Mouse (Mus musculus) liver, embryonic 14.5 days (tissue): ENCODE results near the gene Igf2bp1. TPM values are rescaled to one million over a fixed set of nuclear protein-coding genes. Genes with fewer than 3 reads are reported as not detected.

Source experiments
- ATAC-seq: fragments of 200-750 bp; cut with Nextera tagmentation; 2 replicates; pipeline ENCODE4 v1.8.0; 2017; ENCODE audit warnings: moderate number of reproducible peaks, mild to moderate bottlenecking, moderate library complexity; ENCODE audit not compliant: insufficient read depth
- DNase-seq, 3 experiments: peaks; one replicate each; pipeline ENCODE4 v3.0.0-alpha.2; 2012 to 2013; ENCODE audit warnings: low read depth in 3 of 3, low spot score in 3 of 3
- H3K27ac ChIP-seq: fragments of 300-500 bp; sonication (generic); 2 replicates; pipeline ENCODE4 v1.5.1; 2014; ENCODE audit warnings: moderate library complexity, mild to moderate bottlenecking, control low read depth, inconsistent platforms
- H3K27me3 ChIP-seq: fragments of 300-500 bp; sonication (generic); 2 replicates; pipeline ENCODE4 v1.6.1; 2014; ENCODE audit warnings: mild to moderate bottlenecking, low read length, moderate library complexity; ENCODE audit not compliant: control insufficient read depth, insufficient read depth
- H3K36me3 ChIP-seq: fragments of 300-500 bp; sonication (generic); replicated peaks from 2 replicates; pipeline ENCODE4 v1.6.1; 2014; ENCODE audit warnings: low read depth; ENCODE audit not compliant: control insufficient read depth, insufficient read depth
- H3K4me1 ChIP-seq, 2 experiments: fragments of 200-500 bp in 1 of 2; fragments of 300-500 bp in 1 of 2; sonication (generic) in 1 of 2; replicated peaks; 2 replicates each; pipeline ENCODE4 v1.6.1; 2012 to 2014; ENCODE audit warnings: antibody characterized with exemption in 1 of 2, inconsistent platforms in 1 of 2, low read length in 1 of 2; ENCODE audit not compliant: control insufficient read depth in 2 of 2, insufficient read depth in 2 of 2
- H3K4me2 ChIP-seq: fragments of 300-500 bp; sonication (generic); 2 replicates; pipeline ENCODE4 v1.6.1; 2014; ENCODE audit warnings: low read depth, mild to moderate bottlenecking, control low read depth, moderate library complexity
- H3K4me3 ChIP-seq, 2 experiments: fragments of 200-500 bp in 1 of 2; fragments of 300-500 bp in 1 of 2; sonication (generic) in 1 of 2; 2 replicates each; pipeline ENCODE4 v1.5.1; 2012 to 2014; ENCODE audit warnings: low read depth in 2 of 2, low read length in 2 of 2, mild to moderate bottlenecking in 2 of 2, control low read depth in 1 of 2, inconsistent platforms in 1 of 2, moderate library complexity in 1 of 2; ENCODE audit not compliant: insufficient read depth in 1 of 2
- H3K9ac ChIP-seq: fragments of 300-500 bp; sonication (generic); replicated peaks from 2 replicates; pipeline ENCODE4 v1.6.1; 2014; ENCODE audit warnings: mild to moderate bottlenecking, control low read depth, moderate library complexity
- H3K9me3 ChIP-seq: fragments of 300-500 bp; sonication (generic); 2 replicates; pipeline ENCODE4 v1.6.1; 2016; ENCODE audit warnings: low read length, mixed read lengths; ENCODE audit not compliant: control insufficient read depth
- CTCF ChIP-seq: IDR thresholded peaks from 2 replicates; pipeline ENCODE4 v1.5.1; 2016; ENCODE audit warnings: antibody characterized with exemption, low read depth, control low read depth
- EP300 ChIP-seq: IDR thresholded peaks from 2 replicates; pipeline ENCODE4 v1.6.1; 2016; ENCODE audit warnings: antibody characterized with exemption, low read depth
- WGBS: fragments of 180-500 bp; shearing (Covaris S2); extraction: QIAGEN DNeasy Blood & Tissue Kit; methylation state at CpG from one replicate; pipeline ENCODE4 v1.1.7; 2014; ENCODE audit not compliant: insufficient replicate concordance; 5-methylcytosine and 5-hydroxymethylcytosine counted together
- polyA plus RNA-seq, 2 experiments: library from polyadenylated mRNA; depleted of rRNA in 1 of 2; stranded (reverse) in 1 of 2; unstranded in 1 of 2; fragments of >200 nt; fragmentation: Nextera tagmentation in 1 of 2; extraction: Ambion mirVana in 1 of 2; gene quantifications; 2 replicates each; pipeline versions ENCODE4 v1.2.1 to v1.2.3; 2012 to 2014

The Igf2bp1 gene
- polyA plus RNA-seq, 2 experiments, result 4.1 to 7.6 TPM

GRCm38 (mm10) chr11:95975694-95976093 is 30.0 kb downstream of the Igf2bp1 start:
- 74% methylated on average over 5 of the region's 5 CpGs for WGBS
- Histone ChIP-seq H3K9ac (no peak overlapping the region), H3K36me3 (peaks cover 17% of the 10 kb centered on the region), H3K4me2 (no peak overlapping the region), H3K4me1 (no peaks in the 10 kb centered on the region), H3K27me3 (no peaks in the 10 kb centered on the region), H3K9me3 (no peaks in the 10 kb centered on the region), H3K4me3 (no peak overlapping the region), H3K27ac (no peak overlapping the region)
- DNase-seq (no peak), ATAC-seq (no peak)
- TF ChIP-seq EP300 (no peak), CTCF (peak; percentile 44)

DNA sequence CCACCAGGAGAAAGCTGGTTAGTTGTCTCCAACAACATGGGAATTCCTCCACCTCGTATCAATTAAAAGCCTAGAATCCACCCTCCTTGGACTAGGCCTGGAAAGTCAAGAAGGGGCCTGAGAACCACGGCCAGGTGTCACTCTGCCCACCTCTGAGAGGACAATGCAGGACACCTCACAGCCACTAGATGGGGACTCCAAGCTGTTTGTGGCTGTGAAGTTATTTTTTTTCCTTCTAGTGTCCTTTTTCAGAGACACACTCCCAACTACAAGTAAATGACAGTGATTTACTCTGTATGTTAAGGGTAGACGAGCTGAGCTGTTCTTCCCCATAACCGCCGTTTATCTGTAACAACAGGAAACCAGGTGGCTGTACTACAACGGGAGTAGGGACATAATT is 32.6 kb downstream of the Igf2bp1 start:
- H3K9ac ChIP-seq, result no peak overlapping the region
- H3K4me1 ChIP-seq, result no peaks in the 10 kb centered on the region
- H3K4me2 ChIP-seq, result no peak overlapping the region
- H3K27me3 ChIP-seq, result no peaks in the 10 kb centered on the region
- no peaks in the 10 kb centered on the region for H3K9me3 ChIP-seq
- H3K36me3 ChIP-seq, result peaks cover 27% of the 10 kb centered on the region
- no peak for DNase-seq
- H3K4me3 ChIP-seq, result no peak overlapping the region
- ATAC-seq, result no peak
- TF ChIP-seq CTCF (peak; percentile 26; the same call in 1 of the 2 replicates), EP300 (no peak)
- no peak overlapping the region for H3K27ac ChIP-seq
- WGBS, result 72% methylated on average over 6 of the region's 6 CpGs

DNA sequence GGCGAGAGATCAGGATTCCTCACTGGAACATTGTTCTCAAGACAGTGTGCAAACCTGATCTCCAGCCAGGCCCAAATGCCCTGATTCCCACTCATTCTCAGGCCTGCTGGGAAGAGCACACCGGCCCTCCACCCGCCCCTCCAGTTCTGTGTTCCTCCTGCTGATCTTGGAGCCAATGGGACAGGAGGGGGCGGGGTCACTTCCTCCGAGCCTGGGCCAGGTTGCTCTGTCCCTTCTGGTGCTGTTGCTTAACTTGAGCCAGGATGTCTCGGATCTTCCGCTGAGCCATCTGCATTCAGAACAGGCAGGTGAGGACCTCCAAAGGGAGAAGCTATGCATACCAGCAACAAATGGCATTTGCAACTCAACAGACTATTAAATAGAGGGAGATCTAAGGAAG is 42.4 kb downstream of the Igf2bp1 start:
- H3K9ac ChIP-seq, result no peak overlapping the region

DNA sequence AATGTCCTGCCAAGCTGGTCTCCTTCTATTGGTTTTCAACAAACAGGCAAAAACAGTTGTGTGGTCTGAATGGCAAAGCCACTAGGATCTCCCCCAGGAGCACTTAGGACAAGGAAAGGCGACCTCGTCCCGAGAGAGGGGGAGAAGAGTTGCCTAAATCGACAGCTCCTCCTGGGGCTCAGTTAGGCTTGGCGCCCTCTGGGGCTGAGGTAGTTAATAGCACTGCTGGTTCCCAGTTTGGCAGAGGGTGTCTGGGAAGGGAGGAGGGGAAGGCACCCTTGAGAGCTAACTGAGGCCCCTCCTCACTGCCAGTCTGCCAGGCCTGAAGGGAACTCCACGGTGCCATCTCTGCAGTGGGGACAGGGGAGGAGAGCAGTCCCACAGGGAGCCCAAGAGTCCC is 46.6 kb downstream of the Igf2bp1 start:
- no peak for ATAC-seq
- no peak for DNase-seq
- H3K4me3 ChIP-seq, result no peak overlapping the region
- no peak overlapping the region for H3K4me2 ChIP-seq
- peak; percentile 58 for TF ChIP-seq CTCF
- TF ChIP-seq EP300, result no peak
- 62% methylated on average over 6 of the region's 6 CpGs for WGBS
- no peaks in the 10 kb centered on the region for H3K9me3 ChIP-seq
- H3K9ac ChIP-seq, result no peak overlapping the region
- no peaks in the 10 kb centered on the region for H3K27me3 ChIP-seq
- H3K36me3 ChIP-seq, result peaks cover 4% of the 10 kb centered on the region; the same call in 1 of the 2 replicates
- H3K27ac ChIP-seq, result no peak overlapping the region
- no peaks in the 10 kb centered on the region for H3K4me1 ChIP-seq

More for the DNA sequence above, 42.4 kb downstream of the Igf2bp1 start:
- no peak for ATAC-seq
- Histone ChIP-seq H3K36me3 (peaks cover 12% of the 10 kb centered on the region), H3K9me3 (no peaks in the 10 kb centered on the region), H3K27me3 (no peaks in the 10 kb centered on the region), H3K4me1 (no peaks in the 10 kb centered on the region), H3K4me3 (no peak overlapping the region), H3K4me2 (no peak overlapping the region), H3K27ac (no peak overlapping the region)
- no peak for DNase-seq
- WGBS, result 76% methylated on average over 7 of the region's 7 CpGs
- TF ChIP-seq CTCF (no peak), EP300 (no peak)

- H3K9me3 ChIP-seq, result no peaks in the 10 kb centered on the region
- H3K4me3 ChIP-seq, result no peak overlapping the region
- no peak overlapping the region for H3K27ac ChIP-seq
- H3K36me3 ChIP-seq, result peaks cover 2% of the 10 kb centered on the region; the same call in 1 of the 2 replicates
- H3K9ac ChIP-seq, result no peak overlapping the region
- TF ChIP-seq CTCF (no peak), EP300 (no peak)
- no peak for DNase-seq
- ATAC-seq, result no peak
- H3K4me1 ChIP-seq, result no peaks in the 10 kb centered on the region
- no peaks in the 10 kb centered on the region for H3K27me3 ChIP-seq
- 81% methylated on average over 9 of the region's 9 CpGs for WGBS
- no peak overlapping the region for H3K4me2 ChIP-seq
Measured at GRCm38 (mm10) chr11:95958251-95958650, 47.5 kb downstream of the Igf2bp1 start.
